18 mouse cellular contexts compared by ENCODE assay signal in the genomic region with DNA sequence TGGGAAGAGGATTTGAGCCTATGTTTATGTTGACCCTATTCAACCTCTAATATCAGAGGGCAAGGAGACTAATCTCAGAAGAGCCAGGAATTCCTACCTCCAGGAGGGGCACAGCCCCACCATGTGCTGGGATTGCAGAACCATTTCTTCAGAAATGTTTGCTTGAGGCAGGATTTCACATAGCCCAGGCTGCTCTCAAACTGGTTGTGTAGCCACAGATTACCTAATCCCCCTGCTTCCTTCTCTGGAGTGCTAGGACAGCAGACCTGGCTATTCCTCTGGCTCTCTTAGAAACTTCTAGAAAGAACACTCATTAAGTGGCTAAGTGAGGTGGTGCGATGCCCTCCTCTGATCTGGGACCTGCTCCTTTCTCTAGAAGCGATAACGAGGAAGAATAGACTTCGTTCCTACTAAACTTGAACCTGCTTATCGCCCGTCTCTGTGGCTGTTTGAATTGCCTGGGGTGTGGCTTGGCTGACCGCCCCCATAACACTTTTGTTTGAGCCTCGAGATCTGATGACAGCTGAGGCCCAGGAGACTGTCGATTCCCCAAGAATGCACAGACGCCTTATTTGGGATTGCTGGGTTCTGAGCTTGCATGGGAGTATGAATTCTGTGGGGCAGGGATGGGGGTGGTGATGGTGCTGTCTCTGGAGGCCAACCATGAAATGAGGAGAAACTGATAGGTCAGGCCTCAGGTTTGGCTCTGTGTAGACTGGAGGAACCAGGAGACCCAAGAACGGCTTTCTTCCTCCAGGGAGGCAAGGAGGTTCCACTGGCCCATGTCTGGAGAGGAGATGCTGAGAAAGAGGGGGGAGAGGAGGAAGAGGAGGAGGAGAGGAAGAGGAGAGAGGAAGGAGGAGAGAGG. TPM values are rescaled to one million over a fixed set of nuclear protein-coding genes. Genes with fewer than 3 reads are reported as not detected.
A peak's percentile ranks its signal among the peaks of the same experiment; 100 is the strongest.
DNase-seq lines count a peak whose midpoint lies in the region; ATAC-seq and TF ChIP-seq lines count a peak whose summit lies in the region.
"Had no signal": no experiment of that assay in that cellular context is flagged by ENCODE, and none has a peak within 500 bp of the region (broad histone marks: within the 10 kb centered on the region; RNA-seq: fewer than 3 reads in every experiment).

No protein-coding gene starts in this region.

- 49% methylated on average over 11 of the region's 11 CpGs for WGBS in lung, embryonic 14.5 days
- 56% methylated on average over 11 of the region's 11 CpGs for WGBS in lung, adult 2 months
- WGBS in intestine, embryonic 16.5 days = 43% methylated on average over 11 of the region's 11 CpGs
- WGBS in stomach, embryonic 16.5 days = 38% methylated on average over 11 of the region's 11 CpGs
- 76% methylated on average over 11 of the region's 11 CpGs for WGBS in neural tube, embryonic 15.5 days

- intact Hi-C loops in heart, postnatal 36 days (cut with DNase I) = no loop called here

- no peaks in the 10 kb centered on the region for H3K36me3 ChIP-seq in lung, embryonic 14.5 days (ENCODE audit: insufficient read depth)
- H3K36me3 ChIP-seq in intestine, embryonic 16.5 days (ENCODE audit: control insufficient read depth, insufficient read depth, low read length) = no peaks in the 10 kb centered on the region
- no peaks in the 10 kb centered on the region for H3K36me3 ChIP-seq in stomach, embryonic 16.5 days (ENCODE audit: control insufficient read depth, insufficient read depth, low read length)
- H3K36me3 ChIP-seq in neural tube, embryonic 15.5 days = no peaks in the 10 kb centered on the region
- H3K36me3 ChIP-seq: forebrain, embryonic 12.5 days; hindbrain, embryonic 12.5 days; neural tube, embryonic 12.5 days had no signal

- H3K9me3 ChIP-seq in lung, embryonic 14.5 days (ENCODE audit: low read depth, low read length) = no peaks in the 10 kb centered on the region
- H3K9me3 ChIP-seq in intestine, embryonic 16.5 days (ENCODE audit: control insufficient read depth, low read length) = no peaks in the 10 kb centered on the region
- no peaks in the 10 kb centered on the region for H3K9me3 ChIP-seq in stomach, embryonic 16.5 days (replicated peaks; ENCODE audit: control insufficient read depth, low read length)
- H3K9me3 ChIP-seq in neural tube, embryonic 15.5 days (replicated peaks) = no peaks in the 10 kb centered on the region
- H3K9me3 ChIP-seq: forebrain, embryonic 12.5 days; hindbrain, embryonic 12.5 days; neural tube, embryonic 12.5 days had no signal

- TF ChIP-seq CTCF in lung, embryonic 14.5 days (IDR thresholded peaks at IDR 0.05; ENCODE audit: low read depth) = 0 out of 2 replicates have a peak, but pooled peaks have one; percentile 3
- TF ChIP-seq CTCF in lung, adult 2 months (IDR thresholded peaks at IDR 0.05; ENCODE audit: insufficient read depth, low read length) = no peak

- ATAC-seq in lung, embryonic 14.5 days (ENCODE audit: insufficient read depth) = no peak
- ATAC-seq in intestine, embryonic 16.5 days = peak; percentile 35
- ATAC-seq in stomach, embryonic 16.5 days (ENCODE audit: insufficient read depth, low FRiP score) = peak; percentile 51
- no peak for ATAC-seq in neural tube, embryonic 15.5 days (ENCODE audit: low FRiP score)
- ATAC-seq: midbrain, embryonic 16.5 days; Patski had no signal

- H3K4me1 ChIP-seq in lung, embryonic 14.5 days (ENCODE audit: insufficient read depth) = peaks cover 19% of the 10 kb centered on the region; the same call in 1 of the 2 replicates
- H3K4me1 ChIP-seq in lung, adult 2 months (ENCODE audit: control insufficient read depth, insufficient read depth, low read length) = peaks cover 8% of the 10 kb centered on the region
- peaks cover 27% of the 10 kb centered on the region for H3K4me1 ChIP-seq in intestine, embryonic 16.5 days (ENCODE audit: control insufficient read depth, insufficient read depth, low read length)
- peaks cover 33% of the 10 kb centered on the region for H3K4me1 ChIP-seq in stomach, embryonic 16.5 days (ENCODE audit: control insufficient read depth, insufficient read depth, low read length)
- peaks cover 5% of the 10 kb centered on the region; the same call in 1 of the 2 replicates for H3K4me1 ChIP-seq in neural tube, embryonic 15.5 days
- H3K4me1 ChIP-seq: neural tube, embryonic 12.5 days had no signal

- no peak overlapping the region for H3K9ac ChIP-seq in lung, embryonic 14.5 days
- H3K9ac ChIP-seq in intestine, embryonic 16.5 days (ENCODE audit: low read depth, low read length) = no peak overlapping the region
- H3K9ac ChIP-seq in stomach, embryonic 16.5 days (ENCODE audit: low read length) = no peak overlapping the region
- H3K9ac ChIP-seq in neural tube, embryonic 15.5 days (replicated peaks) = no peak overlapping the region
- H3K9ac ChIP-seq: forebrain, embryonic 12.5 days; hindbrain, embryonic 12.5 days; neural tube, embryonic 12.5 days had no signal

- no peaks in the 10 kb centered on the region for H3K27me3 ChIP-seq in lung, embryonic 14.5 days (ENCODE audit: insufficient read depth, low read length)
- H3K27me3 ChIP-seq in intestine, embryonic 16.5 days (replicated peaks; ENCODE audit: control insufficient read depth, insufficient read depth, low read length) = no peaks in the 10 kb centered on the region
- H3K27me3 ChIP-seq in stomach, embryonic 16.5 days (ENCODE audit: control insufficient read depth, insufficient read depth, low read length) = no peaks in the 10 kb centered on the region
- H3K27me3 ChIP-seq in neural tube, embryonic 15.5 days (replicated peaks) = no peaks in the 10 kb centered on the region
- H3K27me3 ChIP-seq: neural tube, embryonic 12.5 days; Patski had no signal

- no peak overlapping the region for H3K4me3 ChIP-seq in lung, embryonic 14.5 days (ENCODE audit: low read depth, low read length)
- no peak overlapping the region for H3K4me3 ChIP-seq in lung, adult 2 months (replicated peaks; ENCODE audit: extremely low read depth, low read depth, low read length)
- H3K4me3 ChIP-seq in intestine, embryonic 16.5 days (ENCODE audit: low read length) = no peak overlapping the region
- no peak overlapping the region for H3K4me3 ChIP-seq in stomach, embryonic 16.5 days (replicated peaks; ENCODE audit: low read length)
- no peak overlapping the region for H3K4me3 ChIP-seq in neural tube, embryonic 15.5 days (replicated peaks)
- H3K4me3 ChIP-seq: forebrain, embryonic 12.5 days; hindbrain, embryonic 12.5 days; neural tube, embryonic 12.5 days had no signal

- H3K4me2 ChIP-seq in lung, embryonic 14.5 days = no peak overlapping the region
- H3K4me2 ChIP-seq in intestine, embryonic 16.5 days (ENCODE audit: low read depth, low read length) = no peak overlapping the region
- no peak overlapping the region for H3K4me2 ChIP-seq in stomach, embryonic 16.5 days (ENCODE audit: low read depth, low read length)
- H3K4me2 ChIP-seq in neural tube, embryonic 15.5 days = no peak overlapping the region
- H3K4me2 ChIP-seq: forebrain, embryonic 12.5 days; hindbrain, embryonic 12.5 days; neural tube, embryonic 12.5 days had no signal

- 0 out of 2 replicates have a peak overlapping the region, but pooled peaks have one; percentile 1 for H3K27ac ChIP-seq in lung, embryonic 14.5 days (ENCODE audit: low read depth)
- H3K27ac ChIP-seq in intestine, embryonic 16.5 days (ENCODE audit: low read length) = no peak overlapping the region
- peak overlapping the region; percentile 67 for H3K27ac ChIP-seq in stomach, embryonic 16.5 days (ENCODE audit: low read length)
- no peak overlapping the region for H3K27ac ChIP-seq in neural tube, embryonic 15.5 days (replicated peaks)
- H3K27ac ChIP-seq: forebrain, embryonic 12.5 days; hindbrain, embryonic 12.5 days; macrophage; neural tube, embryonic 12.5 days had no signal

- DNase-seq in heart, adult 11 months = peak; percentile 93
- no peak for DNase-seq in heart, postnatal 36 days
- DNase-seq in lung, embryonic 14.5 days = peak; percentile 47
- no peak for DNase-seq in lung, adult 2 months
- no peak for DNase-seq in layer of hippocampus, adult 11-12 months (ENCODE audit: low spot score)
- DNase-seq: kidney, adult 18-20 months; kidney, postnatal 36 days; thymus, postnatal 25 days had no signal

- no peak for TF ChIP-seq POLR2A in lung, adult 2 months (IDR thresholded peaks at IDR 0.05; ENCODE audit: borderline replicate concordance, extremely low read depth, low read depth, low read length)

RNA-seq across cellular contexts. Expression of gene Ano1, which starts 4.0 kb away (rescaled TPM):
- total RNA-seq in heart, postnatal 36 days (2021) = 10 to 100 TPM; 10.5 to 11.3 TPM
- polyA plus RNA-seq in lung, embryonic 14.5 days (2014; fragmentation: Nextera tagmentation; extraction: Ambion mirVana) = 64.8 and 71.5 TPM in 2 replicates
- polyA plus RNA-seq in lung, adult 2 months (2012; rRNA removed) = 86.3 and 92.3 TPM in 2 replicates
- 19.9 and 20.3 TPM in 2 replicates for polyA plus RNA-seq in intestine, embryonic 16.5 days (2015; fragmentation: Nextera tagmentation; extraction: Ambion mirVana)
- polyA plus RNA-seq in stomach, embryonic 16.5 days (2015; fragmentation: Nextera tagmentation; extraction: Ambion mirVana) = 60.9 and 70.2 TPM in 2 replicates
- polyA plus RNA-seq in neural tube, embryonic 15.5 days (2015; fragmentation: Nextera tagmentation; extraction: Ambion mirVana) = 4.2 and 8.8 TPM in 2 replicates
- total RNA-seq: common myeloid progenitor, adult 5-6 weeks had no signal
- polyA plus RNA-seq: macrophage had no signal

Comparison
In these comparisons a context has a peak if more than half of its experiments do, and no peak if none do; other contexts are left out.
1. DNase-seq: peak in heart, adult 11 months (single experiment) and lung, embryonic 14.5 days (single experiment); none in heart, postnatal 36 days (0 of 2), lung, adult 2 months (single experiment) and layer of hippocampus, adult 11-12 months (single experiment).
2. ATAC-seq: peak in intestine, embryonic 16.5 days (single experiment) and stomach, embryonic 16.5 days (single experiment); none in lung, embryonic 14.5 days (single experiment) and neural tube, embryonic 15.5 days (single experiment).
3. H3K27ac ChIP-seq: peak in lung, embryonic 14.5 days (single experiment) and stomach, embryonic 16.5 days (single experiment); none in intestine, embryonic 16.5 days (single experiment) and neural tube, embryonic 15.5 days (single experiment).